Mouse (Mus musculus): Measurements from ENCODE around the gene Scgb1a1.

Gene Scgb1a1

DNA sequence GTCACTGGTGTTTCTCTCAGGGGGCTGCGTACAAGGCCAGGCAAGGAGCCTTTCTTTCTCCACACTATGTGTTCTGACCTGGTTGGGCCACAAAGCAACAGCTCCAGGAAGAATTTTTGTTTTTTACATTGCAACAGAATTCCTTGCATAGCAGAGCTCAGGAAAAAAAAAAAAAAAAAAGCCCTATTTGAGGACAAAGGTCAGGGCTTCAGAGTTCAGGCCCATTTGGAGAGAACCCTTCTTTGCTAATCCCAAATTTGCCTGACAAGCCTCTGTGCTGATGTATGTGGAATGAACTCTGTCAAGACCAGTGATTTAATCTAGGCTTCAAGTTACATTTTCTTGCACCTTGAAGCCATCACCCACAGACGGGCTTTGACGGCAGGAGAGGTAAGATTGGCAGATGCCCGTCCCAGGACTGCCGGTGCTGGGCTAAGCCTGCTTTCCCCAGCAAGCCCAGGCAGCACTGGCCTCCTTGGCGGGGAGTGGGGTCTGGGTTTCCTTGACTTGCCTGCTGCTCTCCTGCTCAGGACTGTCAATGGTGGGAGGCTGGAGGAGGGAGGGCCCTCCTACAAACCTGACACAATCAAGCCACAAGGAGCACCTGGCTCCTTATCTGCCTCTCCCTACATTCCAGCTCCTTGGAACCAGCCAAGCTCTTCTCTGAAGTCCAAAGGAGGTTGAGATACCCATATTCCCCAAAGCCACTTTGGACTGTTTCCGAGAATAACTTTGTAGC, 40.4 kb downstream of the Scgb1a1 start:
- DNase-seq (ENCODE audit: low read depth in 2 of 2, low spot score in 2 of 2) = no peak

- no peak for DNase-seq (ENCODE audit: low read depth in 2 of 2, low spot score in 2 of 2)
Observed at GRCm38 (mm10) chr19:9044291-9044690, 43.5 kb downstream of the Scgb1a1 start.

DNA sequence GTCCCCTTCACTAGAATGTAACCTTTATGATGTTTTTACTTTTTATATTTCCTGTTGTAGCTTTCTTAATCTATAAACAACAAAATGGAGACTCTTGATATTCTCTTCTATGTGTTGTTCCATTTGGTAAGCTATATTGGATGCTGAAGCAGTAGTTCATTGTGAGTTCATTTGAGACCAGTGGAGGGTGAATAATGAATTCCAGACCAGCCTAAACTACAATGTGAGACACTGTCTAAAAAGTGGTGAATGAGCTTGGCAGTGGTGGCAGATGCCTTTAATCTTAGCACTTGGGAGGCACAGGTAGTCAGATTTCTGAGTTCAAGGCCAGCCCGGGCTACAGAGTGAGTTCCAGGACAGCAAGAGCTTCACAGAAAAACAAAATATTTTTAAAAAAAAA, 44.6 kb downstream of the Scgb1a1 start:
- DNase-seq (ENCODE audit: low read depth in 2 of 2, low spot score in 2 of 2) = no peak

GRCm38 (mm10) chr19:9041074-9041473, 46.7 kb downstream of the Scgb1a1 start:
- no peak for DNase-seq (ENCODE audit: low read depth in 2 of 2, low spot score in 2 of 2)

- no peak for DNase-seq (ENCODE audit: low read depth in 2 of 2, low spot score in 2 of 2)
Observed at GRCm38 (mm10) chr19:9040649-9041048, 47.1 kb downstream of the Scgb1a1 start.

- DNase-seq (ENCODE audit: low read depth in 2 of 2, low spot score in 2 of 2) = no peak
Observed at GRCm38 (mm10) chr19:9039928-9040327, 47.8 kb downstream of the Scgb1a1 start.

GRCm38 (mm10) chr19:9039266-9039665, 48.5 kb downstream of the Scgb1a1 start:
- DNase-seq (ENCODE audit: low read depth in 2 of 2, low spot score in 2 of 2) = no peak

- DNase-seq (ENCODE audit: low read depth in 2 of 2, low spot score in 2 of 2) = peak; percentile 28 to 63
Observed at GRCm38 (mm10) chr19:9038136-9038535, 49.6 kb downstream of the Scgb1a1 start.

- DNase-seq (ENCODE audit: low read depth in 2 of 2, low spot score in 2 of 2) = no peak
Observed at GRCm38 (mm10) chr19:9035101-9035500, 52.7 kb downstream of the Scgb1a1 start.

- no peak for DNase-seq (ENCODE audit: low read depth in 2 of 2, low spot score in 2 of 2)
Observed at GRCm38 (mm10) chr19:9034480-9034879, 53.3 kb downstream of the Scgb1a1 start.

Measured in CD8-positive naive resting alpha-beta T cell, adult 2 months (primary cell).